Mouse (Mus musculus): Measurements from ENCODE around the gene Efs. TPM values are rescaled to one million over a fixed set of nuclear protein-coding genes. Genes with fewer than 3 reads are reported as not detected.

Efs gene
- polyA plus RNA-seq, 1 experiment: 9.9 TPM

DNA sequence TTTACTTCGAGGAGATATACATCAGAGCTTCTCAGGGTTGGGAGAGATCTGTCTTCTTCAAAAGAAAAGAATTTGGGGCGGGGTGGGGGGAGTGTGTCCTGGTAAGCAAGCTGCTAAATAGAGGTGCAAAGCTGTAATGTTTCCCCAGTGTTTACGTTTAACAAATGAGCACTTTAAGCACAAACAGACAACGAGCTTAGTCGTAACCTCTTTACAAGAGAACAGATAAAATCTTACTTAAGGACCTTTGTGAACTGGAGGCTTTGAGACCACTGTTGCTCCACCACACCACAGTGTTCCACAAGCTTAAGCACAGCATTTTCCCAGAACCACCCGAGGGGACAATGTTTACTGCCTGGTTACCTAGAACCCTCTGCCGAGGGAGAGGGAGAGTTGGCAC lies 1.4 kb upstream of the Efs start:
- no peak for TF ChIP-seq CTCF (IDR thresholded peaks at IDR 0.05; ENCODE audit: borderline replicate concordance, insufficient read depth, low read depth, low read length)
- H3K4me1 ChIP-seq (ENCODE audit: control insufficient read depth, insufficient read depth, low read length): 0 out of 2 replicates have a peak, but pooled peaks cover 3% of the 10 kb centered on the region
- no peaks in the 10 kb centered on the region for H3K27me3 ChIP-seq (ENCODE audit: control insufficient read depth, insufficient read depth, low read length)
- peak overlapping the region; percentile 1; the same call in 1 of the 2 replicates for H3K27ac ChIP-seq (ENCODE audit: insufficient read depth, low read length)
- WGBS: 68% methylated on average over 7 of the region's 7 CpGs
- DNase-seq: no peak
- no peak overlapping the region for H3K4me3 ChIP-seq (replicated peaks; ENCODE audit: insufficient read depth, low read depth, low read length)

DNA sequence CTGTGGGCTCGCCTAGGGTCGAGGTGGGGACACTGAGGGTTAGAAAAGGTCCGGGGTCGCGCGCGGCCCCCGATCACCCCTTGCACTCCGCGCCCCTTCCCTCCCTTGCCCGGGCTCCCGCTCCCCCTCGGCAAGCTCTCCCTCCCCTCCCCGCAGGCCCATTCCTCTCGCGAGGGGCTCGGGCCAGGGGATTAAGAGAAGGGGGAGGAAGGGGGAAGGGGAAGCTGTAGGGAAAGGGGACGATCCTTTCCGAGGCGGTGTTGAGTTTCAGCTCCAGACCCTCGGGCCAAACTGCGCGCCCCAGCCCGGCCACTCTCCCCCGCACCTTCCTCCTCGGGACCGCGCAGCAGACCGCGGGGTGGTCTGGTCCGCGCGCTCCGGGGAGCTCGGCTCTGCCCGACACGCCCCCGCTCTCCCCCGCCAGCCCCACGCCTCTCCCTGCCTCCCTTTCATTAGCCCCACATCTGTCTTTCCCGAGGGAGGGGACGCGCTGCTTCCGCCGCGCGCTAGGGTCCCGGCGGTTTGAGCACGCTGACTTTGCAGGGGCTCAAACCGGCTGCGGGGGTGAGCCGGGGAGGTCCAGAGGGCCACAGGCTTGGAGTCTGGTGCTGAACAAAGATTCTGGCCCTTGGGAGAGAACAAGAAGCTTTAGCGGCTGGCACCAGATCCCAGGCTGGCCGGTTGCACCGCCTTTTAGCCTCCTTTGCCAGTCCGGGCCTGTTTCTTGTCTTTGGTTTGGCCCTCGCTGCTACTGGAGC lies 654 bp upstream of the Efs start:
- peak overlapping the region; percentile 55 for H3K4me3 ChIP-seq (replicated peaks; ENCODE audit: insufficient read depth, low read depth, low read length)
- DNase-seq: no peak
- H3K27me3 ChIP-seq (ENCODE audit: control insufficient read depth, insufficient read depth, low read length): no peaks in the 10 kb centered on the region
- TF ChIP-seq POLR2A (IDR thresholded peaks at IDR 0.05; ENCODE audit: borderline replicate concordance, insufficient read depth, low read length) (no peak), CTCF (IDR thresholded peaks at IDR 0.05; ENCODE audit: borderline replicate concordance, insufficient read depth, low read depth, low read length) (no peak)
- WGBS: 3% methylated on average over 54 of the region's 58 CpGs
- 0 out of 2 replicates have a peak, but pooled peaks cover 3% of the 10 kb centered on the region for H3K4me1 ChIP-seq (ENCODE audit: control insufficient read depth, insufficient read depth, low read length)
- peak overlapping the region; percentile 1; the same call in 1 of the 2 replicates for H3K27ac ChIP-seq (ENCODE audit: insufficient read depth, low read length)

DNA sequence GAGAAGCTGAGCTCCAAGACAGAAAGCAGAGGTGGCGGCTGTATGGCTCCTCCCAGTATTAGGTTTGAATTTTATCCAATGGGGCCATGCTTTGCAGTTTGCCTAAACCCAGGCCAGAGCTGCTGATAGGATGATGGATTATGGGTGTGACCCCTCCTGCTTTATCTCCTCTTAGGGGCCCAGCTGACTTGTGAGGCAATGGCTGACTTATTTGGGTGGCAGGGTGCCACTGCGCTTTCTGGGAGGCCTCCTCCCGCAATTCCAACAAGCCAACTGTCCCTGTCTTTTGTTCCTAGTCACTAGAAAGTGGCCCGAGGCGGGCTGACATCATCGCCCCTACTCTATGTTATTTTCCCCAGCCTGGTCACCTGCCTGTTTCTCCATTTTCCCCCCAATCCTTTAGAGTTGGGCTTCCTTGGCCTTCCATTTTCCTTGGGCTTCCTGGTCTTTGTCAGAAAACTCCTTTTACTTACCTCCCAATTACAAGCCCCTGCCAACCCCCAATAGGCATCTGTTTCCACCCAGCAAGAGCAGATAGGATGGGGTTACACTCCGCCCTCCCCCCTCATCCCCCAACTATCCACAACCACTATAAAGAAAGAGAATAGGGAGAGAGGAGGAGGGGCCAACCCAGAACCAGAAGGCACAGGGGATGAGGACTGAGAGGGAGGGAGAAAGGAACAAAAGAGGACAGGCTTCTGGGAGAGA lies 1.1 kb downstream of the Efs start:
- DNase-seq: no peak
- no peak overlapping the region for H3K27ac ChIP-seq (ENCODE audit: insufficient read depth, low read length)
- no peak overlapping the region for H3K4me3 ChIP-seq (replicated peaks; ENCODE audit: insufficient read depth, low read depth, low read length)
- TF ChIP-seq POLR2A (IDR thresholded peaks at IDR 0.05; ENCODE audit: borderline replicate concordance, insufficient read depth, low read length) (no peak), CTCF (IDR thresholded peaks at IDR 0.05; ENCODE audit: borderline replicate concordance, insufficient read depth, low read depth, low read length) (no peak)
- no peaks in the 10 kb centered on the region for H3K4me1 ChIP-seq (ENCODE audit: control insufficient read depth, insufficient read depth, low read length)
- WGBS: 70% methylated on average over 7 of the region's 7 CpGs
- no peaks in the 10 kb centered on the region for H3K27me3 ChIP-seq (ENCODE audit: control insufficient read depth, insufficient read depth, low read length)

DNA sequence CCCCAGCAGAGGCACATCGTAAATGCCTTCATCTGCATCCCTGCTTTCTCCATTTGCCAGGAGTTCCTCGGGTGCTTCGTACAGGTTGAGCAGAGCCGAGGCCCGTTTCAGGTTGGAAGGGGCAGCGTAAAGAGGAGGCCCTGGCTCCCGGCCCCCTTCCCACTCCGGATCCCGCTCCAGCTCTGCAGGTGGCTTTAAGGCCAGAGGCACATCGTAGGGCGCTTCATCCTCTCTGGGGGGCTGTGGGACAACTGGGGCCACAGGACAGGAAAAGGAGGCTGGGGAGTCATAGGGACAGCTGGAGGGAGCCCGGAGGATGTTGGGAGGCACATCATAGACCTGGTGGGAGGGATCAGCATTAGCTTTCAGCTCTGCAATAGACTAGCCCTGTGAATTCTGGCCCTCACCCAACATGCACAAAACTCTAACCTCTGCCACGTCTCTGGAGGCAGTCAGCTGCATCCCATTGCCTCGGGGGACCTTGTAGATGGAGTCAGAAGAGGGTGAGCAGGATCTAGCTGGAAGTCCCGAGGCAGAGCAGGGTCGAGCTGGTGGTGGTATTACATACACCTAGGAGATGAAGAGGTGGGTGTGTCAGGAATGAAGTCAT lies 5.7 kb downstream of the Efs start:
- H3K4me1 ChIP-seq (ENCODE audit: control insufficient read depth, insufficient read depth, low read length): no peaks in the 10 kb centered on the region
- no peak for DNase-seq
- H3K27me3 ChIP-seq (ENCODE audit: control insufficient read depth, insufficient read depth, low read length): no peaks in the 10 kb centered on the region
- 90% methylated on average over 16 of the region's 16 CpGs for WGBS
- TF ChIP-seq POLR2A (IDR thresholded peaks at IDR 0.05; ENCODE audit: borderline replicate concordance, insufficient read depth, low read length) (no peak), CTCF (IDR thresholded peaks at IDR 0.05; ENCODE audit: borderline replicate concordance, insufficient read depth, low read depth, low read length) (no peak)
- H3K4me3 ChIP-seq (replicated peaks; ENCODE audit: insufficient read depth, low read depth, low read length): no peak overlapping the region
- no peak overlapping the region for H3K27ac ChIP-seq (ENCODE audit: insufficient read depth, low read length)

DNA sequence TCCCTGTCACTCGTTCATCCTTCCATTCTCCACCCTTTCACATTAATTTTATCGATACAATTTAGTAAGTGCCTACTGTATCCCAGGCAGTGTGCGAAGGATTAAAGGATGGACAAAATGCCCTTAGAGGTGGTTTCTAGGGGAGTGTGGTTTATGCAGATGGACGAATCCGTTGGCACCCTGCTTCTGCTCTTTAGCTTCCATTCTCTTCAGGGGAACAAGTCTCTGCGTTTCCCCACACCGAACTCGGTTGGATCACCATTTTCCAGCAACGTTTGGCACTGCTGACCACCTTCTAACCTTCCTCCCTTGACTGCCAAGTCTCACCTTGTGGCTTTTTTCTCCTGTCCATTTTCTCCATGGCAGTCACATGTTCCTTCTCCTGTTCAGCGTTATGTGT lies 12.6 kb downstream of the Efs start:
- no peak for TF ChIP-seq POLR2A (IDR thresholded peaks at IDR 0.05; ENCODE audit: borderline replicate concordance, insufficient read depth, low read length)
- no peak for TF ChIP-seq CTCF (IDR thresholded peaks at IDR 0.05; ENCODE audit: borderline replicate concordance, insufficient read depth, low read depth, low read length)
- Histone ChIP-seq H3K27ac (ENCODE audit: insufficient read depth, low read length) (peak overlapping the region; percentile 89), H3K4me1 (ENCODE audit: control insufficient read depth, insufficient read depth, low read length) (peaks cover 7% of the 10 kb centered on the region), H3K27me3 (ENCODE audit: control insufficient read depth, insufficient read depth, low read length) (no peaks in the 10 kb centered on the region), H3K4me3 (replicated peaks; ENCODE audit: insufficient read depth, low read depth, low read length) (peak overlapping the region; percentile 86)
- DNase-seq: peak; percentile 36 to 60
- 3% methylated on average over 10 of the region's 10 CpGs for WGBS

DNA sequence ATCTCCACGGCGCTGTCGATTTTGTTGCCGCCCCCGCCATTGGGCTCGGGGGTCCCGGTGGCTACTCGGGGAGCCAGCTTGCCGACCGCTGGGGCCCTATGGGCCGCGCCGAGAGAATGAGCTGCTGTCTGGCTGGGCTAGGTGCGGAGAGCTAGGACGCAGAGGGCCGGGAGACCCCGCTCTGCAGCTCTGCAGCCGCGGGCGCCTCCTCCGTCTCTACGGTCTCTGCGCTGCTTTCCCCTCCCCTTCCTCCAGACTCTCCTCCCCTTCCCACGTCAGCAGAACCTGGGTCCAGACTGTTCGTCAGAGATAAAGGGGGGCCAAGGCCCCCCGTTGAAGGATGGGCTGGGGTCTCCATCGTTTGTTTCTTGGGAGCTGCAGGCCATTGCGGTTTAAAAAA lies 13.0 kb downstream of the Efs start, which contains the start of gene Slc22a17:
Gene Slc22a17, minus strand, starts transcription at position 247 of the 400 bp plus-strand sequence.
- Histone ChIP-seq H3K27ac (ENCODE audit: insufficient read depth, low read length) (peak within 1 kb of the TSS; percentile 89), H3K4me1 (ENCODE audit: control insufficient read depth, insufficient read depth, low read length) (peaks cover 7% of the 10 kb centered on the region), H3K4me3 (replicated peaks; ENCODE audit: insufficient read depth, low read depth, low read length) (peak within 1 kb of the TSS; percentile 86), H3K27me3 (ENCODE audit: control insufficient read depth, insufficient read depth, low read length) (no peaks in the 10 kb centered on the region)
- WGBS: 1% methylated on average over 28 of the region's 28 CpGs
- TF ChIP-seq POLR2A (IDR thresholded peaks at IDR 0.05; ENCODE audit: borderline replicate concordance, insufficient read depth, low read length): peak; percentile 92
- TF ChIP-seq CTCF (IDR thresholded peaks at IDR 0.05; ENCODE audit: borderline replicate concordance, insufficient read depth, low read depth, low read length): no peak
- DNase-seq: peak; percentile 83 to 84

DNA sequence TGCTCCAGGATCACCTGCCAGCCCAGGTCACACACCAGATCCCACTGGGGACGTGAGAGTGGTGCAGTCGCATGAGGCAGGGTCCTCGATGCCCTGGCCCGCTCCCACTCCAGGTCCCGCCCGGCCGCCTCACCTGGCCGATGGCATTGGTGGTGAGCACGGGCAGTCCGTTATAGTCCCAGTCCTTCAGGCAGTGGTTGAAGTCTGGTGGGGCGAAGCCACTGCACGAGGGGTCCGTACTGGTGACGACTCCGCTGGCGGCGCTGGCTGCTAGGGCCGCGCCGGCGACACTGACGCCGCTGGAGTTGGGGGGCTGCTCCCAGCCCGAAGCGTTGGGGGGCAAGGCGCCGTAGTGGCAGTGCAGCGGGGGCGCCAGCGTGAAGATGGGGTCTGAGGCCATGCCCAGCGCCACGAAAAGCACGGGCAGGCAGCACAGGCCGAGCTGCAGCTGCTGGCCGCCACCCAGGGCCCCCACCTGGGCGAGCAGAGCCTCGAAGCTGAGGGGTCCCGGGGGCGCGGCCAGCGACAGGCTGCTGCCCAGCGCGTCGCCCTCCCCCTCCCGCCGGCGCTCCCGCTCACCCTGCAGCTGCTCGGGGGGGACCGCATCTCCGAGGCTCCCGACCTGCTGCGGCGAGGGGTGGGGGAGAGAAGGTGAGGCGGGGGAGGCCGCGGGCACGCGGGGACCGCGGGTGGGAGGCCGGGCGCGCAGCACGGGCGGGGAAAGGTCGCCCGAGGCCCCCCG lies 13.6 kb downstream of the Efs start:
- no peak for TF ChIP-seq CTCF (IDR thresholded peaks at IDR 0.05; ENCODE audit: borderline replicate concordance, insufficient read depth, low read depth, low read length)
- TF ChIP-seq POLR2A (IDR thresholded peaks at IDR 0.05; ENCODE audit: borderline replicate concordance, insufficient read depth, low read length): no peak
- no peaks in the 10 kb centered on the region for H3K27me3 ChIP-seq (ENCODE audit: control insufficient read depth, insufficient read depth, low read length)
- peak overlapping the region; percentile 86 for H3K4me3 ChIP-seq (replicated peaks; ENCODE audit: insufficient read depth, low read depth, low read length)
- peak; percentile 51 to 56 for DNase-seq
- peak overlapping the region; percentile 89 for H3K27ac ChIP-seq (ENCODE audit: insufficient read depth, low read length)
- WGBS: under 1% methylated on average over 57 of the region's 69 CpGs
- peaks cover 7% of the 10 kb centered on the region for H3K4me1 ChIP-seq (ENCODE audit: control insufficient read depth, insufficient read depth, low read length)
